Mouse (Mus musculus) lung, embryonic 15.5 days (tissue): Measurements from ENCODE around the gene Gm1979. TPM values are rescaled to one million over a fixed set of nuclear protein-coding genes. Genes with fewer than 3 reads are reported as not detected.

Source experiments
- polyA plus RNA-seq: library from polyadenylated mRNA; unstranded; fragments of >200 nt; fragmentation: Nextera tagmentation; extraction: Ambion mirVana; gene quantifications from 2 replicates; pipeline ENCODE4 v1.2.1, GENCODE M21; 2015

Gm1979 gene
- polyA plus RNA-seq, 1 experiment from 2014 or later = not detected

Other genes starting within 250 kb of the Gm1979 start
- 2.8 and 3.2 TPM in 2 replicates for gene Actr3b, start 244.8 kb downstream of the Gm1979 start, polyA plus RNA-seq
- gene Gm21663, start 62.4 kb downstream of the Gm1979 start, polyA plus RNA-seq = not detected in 2 replicates
- not detected in 2 replicates for gene Gm21671, start 50.4 kb downstream of the Gm1979 start, polyA plus RNA-seq
- not detected in 2 replicates for gene Gm21680, start 32.1 kb downstream of the Gm1979 start, polyA plus RNA-seq
- gene Gm21698, start 16.1 kb downstream of the Gm1979 start, polyA plus RNA-seq = 0.09 TPM in 1 of 2 replicates, not detected in the other
- gene Gm5862, start 18.1 kb upstream of the Gm1979 start, polyA plus RNA-seq = not detected in 2 replicates
- not detected in 2 replicates for gene Speer4a, start 34.8 kb upstream of the Gm1979 start, polyA plus RNA-seq
- 0.05 TPM in 1 of 2 replicates, not detected in the other for gene Gm7347, start 53.8 kb upstream of the Gm1979 start, polyA plus RNA-seq
- gene Gm10471, start 84.5 kb upstream of the Gm1979 start, polyA plus RNA-seq = not detected in 2 replicates
- 0.05 TPM in 1 of 2 replicates, not detected in the other for gene 5031410I06Rik, start 100.6 kb upstream of the Gm1979 start, polyA plus RNA-seq
- not detected in 2 replicates for gene Gm10220, start 116.6 kb upstream of the Gm1979 start, polyA plus RNA-seq